Mouse (Mus musculus) neural tube, embryonic 10.5 days (tissue): ENCODE measurements around the gene Slc9a1.
A peak's percentile ranks its signal among the peaks of the same experiment; 100 is the strongest.

Experiments used
- DNase-seq: peaks from one replicate; pipeline ENCODE4 v3.0.0-alpha.2; 2017; ENCODE audit warnings: low spot score; ENCODE audit errors: extremely low spot score

Gene Slc9a1

GRCm38 (mm10) chr4:133400098-133400497 lies 30.6 kb downstream of the Slc9a1 start:
- DNase-seq = no peak

DNA sequence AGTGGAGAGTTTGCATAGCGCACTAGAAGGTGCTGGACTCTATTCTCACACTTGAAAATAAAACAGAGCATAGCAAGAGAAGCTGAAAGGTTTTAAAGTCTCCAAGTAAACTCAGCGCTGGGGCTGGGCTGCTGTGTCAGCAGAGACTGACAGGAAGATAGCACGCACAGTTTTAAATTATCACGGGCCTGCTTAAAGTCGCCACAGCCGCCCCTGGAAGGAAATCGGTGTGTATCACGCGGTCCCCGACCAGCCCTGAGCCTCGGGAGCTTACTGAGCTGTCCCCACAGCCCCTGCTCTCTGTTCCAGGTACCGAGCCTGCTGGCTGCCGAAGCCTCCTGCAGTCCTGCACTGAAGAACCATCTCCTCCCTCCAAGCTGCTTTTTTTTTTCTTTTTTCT lies 32.5 kb downstream of the Slc9a1 start:
- no peak for DNase-seq

DNA sequence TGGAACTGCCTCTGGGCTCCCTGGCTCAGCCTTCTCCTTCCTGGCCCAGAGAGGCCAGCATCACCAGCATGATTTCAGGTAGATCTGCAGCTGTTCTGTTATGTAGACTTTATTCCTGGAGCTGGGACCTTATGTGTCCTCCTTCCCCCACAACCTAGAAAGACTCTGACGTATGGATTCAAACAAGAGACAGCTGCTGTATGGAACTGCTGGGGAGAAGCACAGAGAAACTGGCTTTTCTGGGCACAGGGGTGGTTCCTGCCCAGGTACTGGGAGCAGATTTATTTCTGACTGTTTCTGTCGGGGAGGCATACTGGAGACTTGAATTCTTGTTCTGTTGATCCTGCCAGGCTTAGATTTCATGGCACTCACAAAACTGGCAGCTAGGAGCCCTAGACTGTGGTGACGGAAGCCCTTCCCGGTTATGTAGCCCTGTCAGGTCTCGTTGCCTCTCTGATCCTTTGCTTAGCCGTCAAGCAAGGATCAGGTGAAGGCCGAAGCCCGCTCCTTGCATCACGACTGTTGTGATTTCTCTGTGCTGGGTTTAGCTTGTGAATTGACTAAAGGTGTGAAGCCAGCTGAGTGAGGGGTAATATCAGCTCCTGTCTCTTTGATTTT lies 34.2 kb downstream of the Slc9a1 start:
- no peak for DNase-seq

GRCm38 (mm10) chr4:133404256-133404655 lies 34.8 kb downstream of the Slc9a1 start:
- no peak for DNase-seq

DNA sequence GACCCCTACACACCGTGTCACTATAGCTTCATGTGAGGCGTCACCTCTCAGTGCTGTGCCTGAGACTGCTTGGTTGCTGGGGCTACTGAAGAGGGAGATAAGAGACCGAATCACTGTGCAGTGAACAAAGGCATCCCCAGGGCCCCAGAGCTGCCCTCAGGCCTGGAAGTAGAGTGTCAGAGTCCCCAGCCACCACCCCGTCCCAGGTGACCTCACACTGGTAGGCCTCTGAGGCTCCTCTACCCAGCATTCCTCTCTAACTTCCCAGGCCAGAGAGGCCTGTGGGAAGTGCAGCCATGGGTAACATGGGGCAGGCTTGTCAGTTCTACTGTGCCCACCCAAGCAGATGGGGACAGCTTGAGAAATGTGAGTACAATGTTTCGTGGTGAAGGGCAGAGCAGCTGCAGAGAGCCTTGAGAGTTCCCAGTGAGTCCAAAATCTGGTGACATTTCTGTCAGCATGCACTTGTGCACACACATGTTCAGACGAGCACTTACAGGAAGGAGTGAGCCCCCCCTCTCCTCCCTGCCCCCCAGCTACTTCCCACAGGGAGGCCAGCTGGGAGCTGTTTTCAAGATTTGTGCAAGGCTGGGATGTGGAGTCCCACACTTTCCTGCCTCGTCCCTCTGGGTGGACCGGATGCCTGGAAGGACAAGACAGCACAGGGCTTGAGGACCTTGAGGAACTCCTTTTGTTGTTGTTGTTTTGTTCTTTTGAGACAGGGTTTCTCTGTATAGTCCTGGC lies 37.0 kb downstream of the Slc9a1 start:
- DNase-seq = no peak

DNA sequence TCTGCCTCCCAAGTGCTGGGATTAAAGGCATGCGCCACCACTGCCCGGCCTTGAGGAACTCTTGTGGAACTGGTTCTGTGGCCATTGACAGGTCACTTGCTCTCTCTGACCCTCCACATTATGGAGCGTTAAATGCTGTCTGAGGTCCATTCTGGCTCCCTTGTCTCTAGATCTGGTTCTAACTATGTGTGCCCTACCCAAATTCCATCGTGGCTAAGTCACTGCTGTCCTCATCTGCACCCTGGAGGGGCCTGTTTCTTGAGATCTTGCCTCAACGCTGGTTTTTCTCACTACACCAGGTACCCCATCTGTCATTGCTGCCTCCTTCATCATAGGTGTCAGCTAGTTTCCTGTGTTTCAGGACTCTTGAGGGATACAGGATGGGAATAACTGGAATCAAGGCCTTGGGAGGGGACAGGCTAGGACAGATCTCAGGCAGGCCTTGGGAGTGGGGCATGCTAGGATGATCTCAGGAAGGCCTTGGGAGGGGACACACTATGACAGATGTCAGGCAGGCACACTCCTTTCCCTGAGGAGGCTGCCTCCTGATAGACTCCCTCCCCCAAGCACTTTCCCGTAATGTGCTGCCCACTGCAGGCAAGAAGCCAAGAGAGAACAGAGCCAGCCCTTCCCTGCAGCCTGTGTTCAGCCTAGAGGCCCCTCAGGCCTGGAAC lies 37.7 kb downstream of the Slc9a1 start:
- no peak for DNase-seq

DNA sequence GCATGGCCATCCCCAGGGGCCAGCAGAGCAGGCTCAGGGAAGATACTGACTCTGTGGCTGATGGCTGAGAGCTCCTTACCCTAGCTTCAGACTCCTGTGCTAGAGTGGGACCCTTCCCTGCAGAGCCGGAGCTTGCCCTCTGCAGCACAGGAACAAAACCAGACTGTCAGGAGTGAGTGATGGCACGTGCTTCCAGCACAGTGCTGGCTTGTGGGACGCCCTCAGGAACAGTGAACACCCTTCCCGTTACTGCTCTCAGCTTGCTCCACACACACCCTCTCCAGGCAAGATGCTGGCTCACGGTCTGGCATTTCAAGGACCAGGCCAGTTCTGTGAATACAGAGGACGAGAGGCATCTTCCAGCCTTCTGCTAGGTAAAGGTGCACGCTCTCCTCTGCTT lies 38.5 kb downstream of the Slc9a1 start:
- DNase-seq = peak; percentile 25

- no peak for DNase-seq
Measured at GRCm38 (mm10) chr4:133410994-133411393, 41.5 kb downstream of the Slc9a1 start.

GRCm38 (mm10) chr4:133412096-133412495 lies 42.6 kb downstream of the Slc9a1 start:
- no peak for DNase-seq

GRCm38 (mm10) chr4:133412575-133413540 lies 43.4 kb downstream of the Slc9a1 start:
- no peak for DNase-seq

DNA sequence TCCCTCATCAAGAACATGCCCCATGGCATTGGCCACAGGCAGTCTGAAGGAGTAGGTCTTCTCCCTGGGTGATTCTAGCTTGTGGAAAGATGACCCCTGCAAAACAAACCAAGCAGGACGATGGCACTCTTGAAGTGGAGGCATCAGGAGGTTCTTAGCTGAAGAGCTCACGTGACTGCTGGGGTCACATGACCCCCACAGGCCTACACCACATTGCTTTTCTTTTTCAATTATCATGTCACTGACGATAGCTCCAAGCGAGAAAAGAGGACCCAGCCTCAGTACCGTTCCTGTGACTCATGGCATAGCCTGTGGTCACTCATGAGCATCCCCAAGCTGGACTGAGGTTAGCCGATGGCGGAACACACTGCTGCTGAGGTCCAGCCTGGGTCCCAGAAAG lies 44.1 kb downstream of the Slc9a1 start:
- DNase-seq = no peak

DNA sequence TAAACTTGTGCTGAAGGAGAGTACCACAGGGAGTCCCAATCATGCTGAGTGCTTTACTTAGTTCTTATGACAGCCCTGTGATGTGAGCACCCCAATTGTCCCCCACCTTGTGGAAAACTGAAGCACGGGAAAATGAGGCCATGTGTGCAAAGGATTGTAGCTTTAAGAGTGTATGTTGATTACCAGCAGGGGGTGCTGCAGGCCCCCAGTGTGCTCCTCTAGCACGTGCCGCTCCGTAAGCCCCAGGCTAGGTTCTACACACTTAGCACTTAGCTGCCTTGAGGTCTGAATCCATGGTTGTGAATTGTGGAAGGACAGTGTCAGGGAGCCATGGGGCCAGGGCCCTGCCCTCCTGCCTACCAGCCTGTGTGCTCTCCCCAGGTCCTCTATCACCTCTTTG lies 45.4 kb downstream of the Slc9a1 start:
- DNase-seq = no peak

- peak; percentile 54 for DNase-seq
Measured at GRCm38 (mm10) chr4:133419312-133420004, 50.0 kb downstream of the Slc9a1 start.

GRCm38 (mm10) chr4:133421989-133422388 lies 52.5 kb downstream of the Slc9a1 start:
- DNase-seq = no peak

GRCm38 (mm10) chr4:133422601-133423000 lies 53.1 kb downstream of the Slc9a1 start:
- DNase-seq = no peak

GRCm38 (mm10) chr4:133423108-133423507 lies 53.6 kb downstream of the Slc9a1 start:
- DNase-seq = peak; percentile 54

GRCm38 (mm10) chr4:133423691-133424090 lies 54.2 kb downstream of the Slc9a1 start:
- DNase-seq = no peak

GRCm38 (mm10) chr4:133424100-133424499 lies 54.6 kb downstream of the Slc9a1 start:
- peak; percentile 72 for DNase-seq

DNA sequence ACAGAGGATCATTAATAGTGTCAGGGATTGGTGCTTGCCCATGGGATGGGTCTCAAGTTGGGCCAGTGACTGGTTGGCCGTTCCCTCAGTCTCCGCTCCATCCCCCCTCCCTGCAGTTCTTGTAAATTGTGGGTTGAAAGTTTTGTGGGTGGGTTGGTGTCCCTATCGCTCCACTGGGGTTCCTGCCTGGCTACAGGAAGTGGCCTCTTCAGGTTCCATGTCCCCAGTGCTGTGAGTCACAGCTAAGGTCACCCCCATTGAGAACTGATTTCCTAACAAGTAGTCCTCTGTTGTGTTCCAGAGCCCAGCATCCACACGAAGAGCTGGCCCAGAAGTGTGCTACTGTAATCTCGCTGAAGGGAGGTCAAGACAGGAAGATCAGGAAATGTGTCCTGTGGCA lies 56.6 kb downstream of the Slc9a1 start:
- DNase-seq = no peak

GRCm38 (mm10) chr4:133431508-133431907 lies 62.0 kb downstream of the Slc9a1 start:
- no peak for DNase-seq
